Mouse (Mus musculus): ENCODE data around the gene Cdkal1.
A peak's percentile ranks its signal among the peaks of the same experiment; 100 is the strongest.

Cdkal1 gene

GRCm38 (mm10) chr13:29482147-29482863 is 373.2 kb downstream of the Cdkal1 start:
- DNase-seq: no peak

- DNase-seq: no peak
These were observed 379.1 kb downstream of the Cdkal1 start for GRCm38 (mm10) chr13:29476421-29476820.

GRCm38 (mm10) chr13:29474301-29474700 is 381.2 kb downstream of the Cdkal1 start:
- no peak for DNase-seq

GRCm38 (mm10) chr13:29473779-29474178 is 381.7 kb downstream of the Cdkal1 start:
- DNase-seq: no peak

GRCm38 (mm10) chr13:29462271-29462670 is 393.2 kb downstream of the Cdkal1 start:
- no peak for DNase-seq

- DNase-seq: no peak
These were observed 394.7 kb downstream of the Cdkal1 start for GRCm38 (mm10) chr13:29460741-29461140.

- DNase-seq: no peak
These were observed 397.1 kb downstream of the Cdkal1 start for GRCm38 (mm10) chr13:29458385-29458784.

GRCm38 (mm10) chr13:29437067-29437466 is 418.4 kb downstream of the Cdkal1 start:
- no peak for DNase-seq

GRCm38 (mm10) chr13:29434726-29435125 is 420.7 kb downstream of the Cdkal1 start:
- no peak for DNase-seq

- DNase-seq: peak; percentile 11 to 21
These were observed 424.6 kb downstream of the Cdkal1 start for GRCm38 (mm10) chr13:29430919-29431318.

GRCm38 (mm10) chr13:29429877-29430276 is 425.6 kb downstream of the Cdkal1 start:
- no peak for DNase-seq

GRCm38 (mm10) chr13:29429196-29429595 is 426.3 kb downstream of the Cdkal1 start:
- no peak for DNase-seq

GRCm38 (mm10) chr13:29416450-29417136 is 438.9 kb downstream of the Cdkal1 start:
- DNase-seq: no peak

GRCm38 (mm10) chr13:29415967-29416366 is 439.5 kb downstream of the Cdkal1 start:
- DNase-seq: no peak

- DNase-seq: no peak
These were observed 440.6 kb downstream of the Cdkal1 start for GRCm38 (mm10) chr13:29414878-29415277.

- no peak for DNase-seq
These were observed 441.0 kb downstream of the Cdkal1 start for GRCm38 (mm10) chr13:29414470-29414869.

GRCm38 (mm10) chr13:29411176-29411575 is 444.3 kb downstream of the Cdkal1 start:
- no peak for DNase-seq

- DNase-seq: no peak
These were observed 447.9 kb downstream of the Cdkal1 start for GRCm38 (mm10) chr13:29407619-29408018.

- DNase-seq: no peak
These were observed 450.2 kb downstream of the Cdkal1 start for GRCm38 (mm10) chr13:29405316-29405715.

GRCm38 (mm10) chr13:29403217-29403616 is 452.3 kb downstream of the Cdkal1 start:
- no peak for DNase-seq

- no peak for DNase-seq
These were observed 452.9 kb downstream of the Cdkal1 start for GRCm38 (mm10) chr13:29402526-29403040.

- DNase-seq: no peak
These were observed 455.6 kb downstream of the Cdkal1 start for GRCm38 (mm10) chr13:29399908-29400307.

GRCm38 (mm10) chr13:29398456-29398855 is 457.0 kb downstream of the Cdkal1 start:
- no peak for DNase-seq

GRCm38 (mm10) chr13:29395694-29396093 is 459.8 kb downstream of the Cdkal1 start:
- DNase-seq: no peak
